Mouse (Mus musculus): ENCODE measurements at regions not wholly inside any gene's neighbourhood (a gene's known extent, or its start where the extent isn't known, plus 50 kb on each side); places are given as distances from the start of the nearest gene placed in this dataset.

DNA sequence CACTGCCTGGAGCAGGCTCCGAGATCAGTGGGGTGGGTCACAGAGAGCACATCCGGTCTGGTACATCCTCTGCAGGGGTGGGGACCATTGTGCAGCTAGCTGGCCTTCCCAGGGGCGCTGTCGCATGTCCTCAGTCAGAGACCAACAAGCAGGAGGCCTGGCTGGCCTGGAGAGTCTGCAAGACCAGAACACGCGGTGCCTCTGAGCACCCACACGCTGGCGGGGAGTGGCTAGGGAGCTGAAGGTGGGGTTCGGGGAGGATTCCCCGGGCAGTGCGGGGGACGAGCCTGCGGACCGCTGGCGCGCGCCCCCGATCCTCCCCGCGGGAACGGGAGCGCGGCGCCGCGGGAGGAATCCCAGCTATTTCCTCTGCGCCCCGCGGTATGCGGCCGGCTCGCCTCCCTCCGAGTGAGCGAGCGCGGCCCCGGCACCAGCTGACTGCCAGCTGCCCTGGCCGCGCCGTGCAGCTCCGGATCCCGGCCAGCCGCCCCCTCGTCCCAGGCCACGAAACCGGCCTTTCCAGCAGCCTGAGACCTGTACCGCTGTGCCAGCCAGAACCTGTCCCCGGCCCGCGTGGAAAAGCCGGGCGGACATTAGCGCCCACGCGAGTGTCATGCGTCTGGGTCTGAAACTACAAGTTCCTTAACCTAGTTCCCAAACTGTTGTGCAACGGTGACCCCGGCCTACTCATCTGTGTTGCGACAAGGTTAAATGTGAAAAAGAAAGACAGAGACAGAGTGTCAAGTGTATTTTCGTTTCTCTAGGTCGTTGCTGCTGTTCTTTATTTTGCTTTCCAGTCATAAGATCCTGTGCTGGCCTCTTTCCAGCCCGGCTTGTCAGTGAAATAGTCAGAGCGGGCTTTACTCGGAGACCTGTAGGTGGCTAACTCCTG is 61.2 kb downstream of the Pkdcc start:
- DNase-seq: peak; percentile 50

DNA sequence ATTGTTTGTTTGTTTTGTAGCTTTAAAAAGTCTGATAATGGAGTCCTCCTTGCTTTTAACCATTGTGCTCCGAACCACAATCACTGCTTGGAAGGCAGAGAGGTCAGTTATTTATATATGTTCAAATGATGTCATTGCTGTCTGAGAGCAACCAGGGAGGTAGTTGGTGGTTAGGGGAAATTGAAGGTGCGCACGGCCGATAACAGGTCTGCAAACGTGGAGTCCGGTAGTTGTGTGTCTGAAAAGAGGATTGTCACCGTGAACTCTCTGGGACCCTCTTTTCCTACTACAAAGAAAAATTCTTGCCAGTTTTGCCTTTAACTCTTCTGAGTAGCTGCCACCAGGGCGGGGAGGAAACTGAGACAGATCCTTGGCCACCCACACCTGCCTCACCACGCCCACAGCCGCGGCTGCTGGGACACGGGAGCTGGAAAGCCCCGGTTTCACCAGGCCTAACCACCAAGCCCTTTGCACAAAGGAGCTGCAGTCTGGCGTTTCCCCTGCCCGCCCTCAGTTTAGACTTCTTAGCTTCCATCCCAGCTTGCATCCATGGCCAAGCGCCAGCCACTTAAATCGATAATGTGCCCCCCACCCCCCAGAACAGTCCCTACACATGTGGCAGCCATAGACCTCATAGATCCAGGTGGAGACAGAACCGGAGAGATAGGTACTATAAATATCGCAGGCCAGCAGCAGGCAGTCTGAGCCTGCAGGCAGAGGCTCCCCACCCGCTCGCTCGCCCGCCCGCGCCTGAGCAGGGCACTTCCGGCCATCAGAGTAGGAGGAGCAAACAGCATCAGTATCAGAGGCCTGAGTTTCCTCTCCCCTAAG is 62.2 kb downstream of the Pkdcc start:
- peak; percentile 82 for DNase-seq

- DNase-seq: peak; percentile 47
These were observed 63.1 kb downstream of the Pkdcc start for GRCm38 (mm10) chr17:83277948-83278924.

DNA sequence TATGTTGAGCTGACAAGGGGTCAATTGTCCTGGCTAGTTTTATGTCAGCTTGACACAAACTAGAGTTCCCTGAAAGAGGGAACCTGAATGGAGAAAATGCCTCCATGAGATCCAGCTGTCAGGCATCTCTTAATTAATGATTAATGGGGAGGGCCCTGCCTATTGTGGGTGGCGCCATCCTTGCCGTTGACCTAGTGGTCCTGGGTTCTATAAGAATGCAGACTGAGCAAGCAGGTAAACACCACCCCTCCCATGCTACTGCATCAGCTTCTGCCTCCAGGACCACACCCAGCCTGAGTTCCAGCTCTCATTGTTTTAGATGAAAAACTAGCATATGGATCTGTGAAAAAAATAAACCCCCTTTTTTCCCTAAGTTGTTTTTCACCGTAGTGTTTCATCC is 67.4 kb upstream of the Eml4 start:
- DNase-seq: no peak

GRCm38 (mm10) chr17:83287381-83288142 is 63.2 kb upstream of the Eml4 start:
- no peak for DNase-seq

DNA sequence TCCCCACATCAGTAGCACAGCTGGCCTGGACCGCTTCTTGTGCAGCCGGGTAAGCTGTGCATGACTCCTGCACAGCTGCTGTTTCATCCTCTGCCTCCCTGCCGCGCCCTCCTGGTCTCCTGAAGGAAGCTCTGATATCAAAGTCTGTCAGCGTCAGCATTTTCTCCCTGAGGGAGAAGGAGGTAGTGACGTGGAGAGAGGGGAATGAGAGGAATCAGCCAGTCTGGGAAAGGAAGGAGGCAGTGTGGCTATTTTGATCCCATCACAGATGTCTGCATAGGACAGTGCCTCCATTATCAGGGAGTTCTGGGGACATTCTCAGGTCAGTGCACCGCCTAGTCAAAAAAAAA is 62.6 kb upstream of the Eml4 start:
- no peak for DNase-seq

DNA sequence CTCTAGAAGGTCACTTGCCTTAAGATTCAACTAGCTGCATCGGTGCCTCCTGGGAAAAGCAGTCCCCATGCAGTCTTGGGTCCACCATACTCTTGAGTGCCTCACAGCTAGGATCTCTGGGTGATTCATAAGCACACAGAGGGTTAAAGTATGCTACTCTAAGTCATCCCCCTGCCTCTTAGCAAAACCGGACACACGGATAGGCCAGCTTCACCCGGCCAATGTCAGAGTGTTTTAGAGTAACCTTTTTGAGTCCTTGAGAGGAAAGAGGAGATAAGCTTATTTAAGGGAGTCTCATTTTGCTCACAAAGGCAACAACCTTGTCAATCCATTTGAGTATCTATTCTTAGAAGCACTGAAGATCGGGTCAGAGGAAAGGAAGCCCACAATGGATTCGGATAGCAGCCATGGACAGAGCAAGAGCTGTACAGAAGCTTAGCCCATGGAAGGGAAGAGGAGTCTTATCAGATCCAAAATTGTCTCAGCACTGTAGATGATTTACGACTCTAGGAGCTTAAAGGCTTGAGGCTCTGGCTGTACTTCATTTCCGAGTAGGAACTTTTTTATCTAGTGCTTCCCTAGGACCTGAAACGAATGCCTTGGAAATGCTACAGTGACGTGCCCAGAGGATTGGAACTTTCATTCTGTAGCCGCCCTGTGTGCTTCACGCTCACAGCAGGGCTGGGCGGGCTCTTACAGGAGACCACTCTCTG is 55.0 kb upstream of the Eml4 start:
- no peak for DNase-seq

GRCm38 (mm10) chr17:83297379-83298121 is 53.2 kb upstream of the Eml4 start:
- no peak for DNase-seq

Data from thymus, postnatal 25 days (tissue).